Mouse (Mus musculus) brain, embryonic 14.5 days (tissue): ENCODE measurements around the gene Gpr27.

Experiments
- CTCF ChIP-seq: fragments of 200-500 bp; IDR thresholded peaks from 2 replicates; pipeline ENCODE4 v1.5.1; 2012; ENCODE audit warnings: inconsistent platforms, mild to moderate bottlenecking, moderate library complexity, borderline replicate concordance; ENCODE audit not compliant: insufficient read depth, insufficient read length; ENCODE audit errors: extremely low read depth
- POLR2A ChIP-seq: fragments of 200-500 bp; IDR thresholded peaks from 2 replicates; pipeline ENCODE4 v1.6.1; 2012; ENCODE audit warnings: mild to moderate bottlenecking, inconsistent platforms, borderline replicate concordance; ENCODE audit not compliant: poor library complexity, insufficient read depth, insufficient read length, severe bottlenecking; ENCODE audit errors: extremely low read depth

DNA sequence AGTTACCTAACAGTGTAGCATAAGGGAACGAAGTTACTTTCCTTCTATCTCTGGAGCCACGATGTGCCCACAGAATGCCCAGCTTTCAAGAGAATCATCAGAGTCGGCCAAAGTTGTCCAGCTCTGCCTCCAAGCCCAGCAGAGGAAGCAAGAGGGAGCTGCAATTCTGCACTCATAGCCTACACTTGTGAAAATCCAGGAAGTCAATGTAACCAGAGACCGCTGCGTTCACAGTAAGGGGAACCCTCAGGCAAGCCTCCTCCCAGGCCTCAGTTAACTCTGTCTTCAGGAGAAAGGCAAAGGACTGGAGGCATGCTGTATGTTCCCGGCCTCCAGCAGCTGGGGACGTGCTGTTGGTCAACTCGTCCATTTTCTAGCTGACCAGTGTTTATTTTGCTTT is 25.2 kb upstream of the Gpr27 start:
- no peak for TF ChIP-seq POLR2A
- TF ChIP-seq CTCF, result no peak
